Mouse (Mus musculus) midbrain, embryonic 15.5 days (tissue): ENCODE measurements around the gene Pou2f2. TPM values are rescaled to one million over a fixed set of nuclear protein-coding genes. Genes with fewer than 3 reads are reported as not detected.

Experiments
- ATAC-seq: fragments of 200-750 bp; cut with Nextera tagmentation; replicated peaks from 2 replicates; pipeline ENCODE4 v1.8.0; 2017; ENCODE audit warnings: moderate TSS enrichment
- H3K27ac ChIP-seq: fragments of 300-500 bp; sonication (generic); 2 replicates; pipeline ENCODE4 v1.5.1; 2015; ENCODE audit warnings: mild to moderate bottlenecking, inconsistent platforms
- H3K27me3 ChIP-seq: fragments of 300-500 bp; sonication (generic); replicated peaks from 2 replicates; pipeline ENCODE4 v1.6.1; 2015; ENCODE audit warnings: inconsistent platforms
- H3K36me3 ChIP-seq: fragments of 300-500 bp; sonication (generic); replicated peaks from 2 replicates; pipeline ENCODE4 v1.6.1; 2015; ENCODE audit warnings: inconsistent platforms
- H3K4me1 ChIP-seq: fragments of 300-500 bp; sonication (generic); 2 replicates; pipeline ENCODE4 v1.6.1; 2015; ENCODE audit warnings: inconsistent platforms
- H3K4me2 ChIP-seq: fragments of 300-500 bp; sonication (generic); 2 replicates; pipeline ENCODE4 v1.6.1; 2015; ENCODE audit warnings: inconsistent platforms, mild to moderate bottlenecking, moderate library complexity
- H3K4me3 ChIP-seq: fragments of 300-500 bp; sonication (generic); 2 replicates; pipeline ENCODE4 v1.5.1; 2015; ENCODE audit warnings: mild to moderate bottlenecking, inconsistent platforms
- H3K9ac ChIP-seq: fragments of 300-500 bp; sonication (generic); 2 replicates; pipeline ENCODE4 v1.6.1; 2015; ENCODE audit warnings: mild to moderate bottlenecking, inconsistent platforms
- H3K9me3 ChIP-seq: fragments of 300-500 bp; sonication (generic); 2 replicates; pipeline ENCODE4 v1.6.1; 2016; ENCODE audit warnings: inconsistent platforms
- WGBS: fragments of 180-500 bp; shearing (Covaris S2); methylation state at CpG from one replicate; pipeline ENCODE4 v1.1.7; 2015; ENCODE audit warnings: mixed read lengths; 5-methylcytosine and 5-hydroxymethylcytosine counted together
- polyA plus RNA-seq: library from polyadenylated mRNA; unstranded; fragments of >200 nt; fragmentation: Nextera tagmentation; extraction: Ambion mirVana; gene quantifications from 2 replicates; pipeline ENCODE4 v1.2.1, GENCODE M21; 2015

Pou2f2 gene
- polyA plus RNA-seq, 1 experiment from 2014 or later, result 59.1 TPM

DNA sequence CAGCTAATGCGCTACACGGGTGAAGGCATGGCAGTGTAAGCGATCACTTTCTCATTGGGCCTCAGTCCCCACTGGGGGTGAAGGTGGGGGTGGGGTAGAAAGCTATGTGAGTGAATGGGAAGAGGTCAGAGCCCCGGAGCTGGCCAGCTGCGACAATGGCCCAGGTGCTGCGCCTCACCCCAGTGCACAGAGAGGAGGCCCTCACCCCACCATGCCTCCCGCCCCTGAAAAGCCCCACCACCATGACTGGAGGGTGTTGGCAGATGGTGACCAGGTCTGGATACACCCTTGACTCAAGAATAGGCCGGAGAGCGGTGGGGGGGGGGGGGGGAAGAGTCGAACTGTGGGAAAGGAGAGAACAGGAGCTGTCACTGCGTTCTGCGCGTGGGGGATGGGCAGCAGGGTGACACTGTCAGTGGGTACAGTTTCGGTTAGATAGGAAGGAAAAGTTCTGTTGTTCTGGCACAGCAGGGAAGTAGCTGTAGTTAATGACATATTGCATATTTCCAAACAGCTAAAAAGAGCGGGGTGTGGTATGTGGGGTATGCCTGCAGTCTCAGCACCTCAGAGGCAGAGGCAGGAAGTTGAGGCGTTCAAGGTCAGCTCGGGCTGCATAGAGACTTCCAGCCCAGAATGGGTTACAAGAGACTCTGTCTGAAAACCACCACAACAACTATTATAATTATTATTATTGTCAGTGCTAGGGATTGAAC is 72.6 kb downstream of the Pou2f2 start:
- ATAC-seq, result 0 out of 2 replicates have a peak, but pooled peaks have one; percentile 8

DNA sequence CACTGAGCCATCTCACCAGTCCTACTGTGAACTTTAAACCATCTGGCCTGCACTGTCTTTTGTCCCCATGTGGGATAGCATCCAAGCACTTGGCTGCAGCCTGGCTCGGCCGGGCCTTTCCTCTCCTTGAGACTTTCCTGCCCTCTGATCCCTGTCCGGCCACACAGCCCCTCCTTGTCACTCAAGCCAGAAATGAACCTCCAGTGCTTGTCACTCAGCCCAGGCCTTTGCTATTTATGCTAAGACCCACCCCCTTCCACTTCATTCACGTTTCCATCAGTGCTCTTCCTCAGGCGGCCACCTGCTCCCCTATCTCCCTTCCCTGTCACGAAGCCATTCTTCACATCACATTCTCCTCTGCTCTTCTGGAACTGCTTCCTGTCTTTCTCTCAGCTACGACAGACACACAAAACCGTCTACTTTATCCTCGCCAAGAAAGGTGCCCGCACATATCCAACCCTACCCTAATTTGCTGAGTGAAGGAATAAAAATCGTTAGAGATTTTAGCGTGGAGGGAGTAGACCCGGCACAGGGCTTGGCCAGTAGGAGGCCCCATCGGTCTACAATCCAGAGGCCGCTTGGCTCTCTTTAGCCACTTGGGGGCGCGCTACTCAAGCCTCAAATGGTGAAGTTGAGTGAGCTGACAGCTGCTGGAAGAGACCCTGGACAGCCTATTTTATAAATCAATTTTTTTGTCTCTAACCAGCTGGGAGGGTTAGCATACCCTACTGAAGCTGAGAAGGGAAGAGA is 73.9 kb downstream of the Pou2f2 start:
- Histone ChIP-seq H3K27ac (peak overlapping the region; percentile 68), H3K4me1 (no peaks in the 10 kb centered on the region), H3K4me3 (no peak overlapping the region), H3K27me3 (no peaks in the 10 kb centered on the region), H3K9ac (no peak overlapping the region), H3K9me3 (no peaks in the 10 kb centered on the region), H3K4me2 (no peak overlapping the region), H3K36me3 (no peaks in the 10 kb centered on the region)
- 13% methylated on average over 17 of the region's 17 CpGs for WGBS
- peak; percentile 52 for ATAC-seq

More for the DNA sequence above, 72.6 kb downstream of the Pou2f2 start:
- H3K4me1 ChIP-seq, result no peaks in the 10 kb centered on the region
- H3K36me3 ChIP-seq, result no peaks in the 10 kb centered on the region
- no peaks in the 10 kb centered on the region for H3K9me3 ChIP-seq
- WGBS, result 49% methylated on average over 17 of the region's 17 CpGs
- H3K27me3 ChIP-seq, result no peaks in the 10 kb centered on the region
- H3K27ac ChIP-seq, result no peak overlapping the region
- H3K9ac ChIP-seq, result no peak overlapping the region
- H3K4me3 ChIP-seq, result no peak overlapping the region
- no peak overlapping the region for H3K4me2 ChIP-seq

DNA sequence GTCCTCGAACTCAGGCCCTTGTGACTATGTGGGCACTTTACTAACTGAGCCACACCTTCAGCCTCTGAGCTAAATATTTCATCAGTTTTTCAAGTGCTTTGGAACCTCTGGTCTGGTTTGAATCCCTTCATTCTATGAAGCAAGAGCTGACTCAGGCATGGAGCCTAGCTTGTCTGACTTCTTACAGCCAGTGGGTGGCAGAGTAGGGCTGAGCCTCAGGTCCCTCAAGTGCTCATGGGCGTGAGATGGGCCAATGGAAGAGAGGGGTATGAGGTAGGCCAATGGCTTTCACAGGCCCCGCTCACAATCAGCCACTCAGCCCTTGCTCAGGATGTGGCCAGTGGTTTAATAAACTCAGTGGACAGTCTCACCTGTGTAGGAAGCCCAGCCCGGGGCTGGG is 79.9 kb downstream of the Pou2f2 start:
- no peak overlapping the region for H3K4me2 ChIP-seq
- peaks cover 14% of the 10 kb centered on the region for H3K36me3 ChIP-seq
- H3K9ac ChIP-seq, result no peak overlapping the region
- H3K27me3 ChIP-seq, result no peaks in the 10 kb centered on the region
- ATAC-seq, result no peak
- H3K4me3 ChIP-seq, result no peak overlapping the region
- H3K4me1 ChIP-seq, result no peaks in the 10 kb centered on the region
- H3K9me3 ChIP-seq, result no peaks in the 10 kb centered on the region
- H3K27ac ChIP-seq, result no peak overlapping the region
- WGBS, result 56% methylated on average over 4 of the region's 4 CpGs

DNA sequence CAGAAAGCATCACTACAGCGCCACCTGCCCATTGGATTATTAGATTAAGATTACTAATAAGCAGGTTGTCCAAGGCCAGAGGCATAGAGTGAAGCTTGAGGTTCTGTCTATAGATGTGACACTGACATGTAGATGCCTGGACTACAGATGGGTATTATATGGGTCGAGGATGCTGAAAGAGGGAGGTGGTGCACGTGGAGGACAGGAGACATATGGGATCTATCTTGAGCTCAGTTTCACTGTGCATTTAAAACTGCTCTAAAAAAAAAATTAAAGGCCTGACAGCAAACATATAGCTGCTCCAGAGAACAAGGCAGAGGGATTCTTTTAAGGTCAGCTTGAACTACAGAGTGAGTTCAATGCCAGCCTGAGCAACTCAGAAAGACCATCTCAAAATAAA is 81.4 kb downstream of the Pou2f2 start:
- 80% methylated on average over 3 of the region's 3 CpGs for WGBS

DNA sequence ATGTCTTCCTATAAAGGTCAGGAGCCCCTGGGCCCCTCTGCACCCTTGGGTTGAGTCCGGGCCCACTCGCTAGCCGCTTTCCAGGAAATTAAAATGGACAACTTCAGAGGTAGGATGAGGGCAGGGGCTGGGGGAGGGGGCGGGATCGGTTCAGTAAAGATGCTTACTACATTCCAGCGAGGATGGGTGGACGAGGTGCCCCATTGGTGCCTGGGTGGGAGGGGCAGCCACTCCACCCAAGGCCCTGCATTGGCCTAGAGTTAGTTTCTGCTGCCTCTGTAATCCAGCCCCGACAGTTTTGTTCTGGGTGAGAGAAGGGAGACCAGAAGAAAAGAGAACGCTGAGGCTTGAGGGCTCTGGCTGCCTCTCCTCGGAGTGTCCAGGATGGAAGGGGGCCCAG is 89.7 kb downstream of the Pou2f2 start:
- no peak overlapping the region for H3K4me3 ChIP-seq
- 28% methylated on average over 10 of the region's 10 CpGs for WGBS
- H3K27ac ChIP-seq, result no peak overlapping the region
- no peak overlapping the region for H3K9ac ChIP-seq
- H3K9me3 ChIP-seq, result no peaks in the 10 kb centered on the region
- ATAC-seq, result no peak
- H3K4me1 ChIP-seq, result no peaks in the 10 kb centered on the region; the same call in 1 of the 2 replicates
- H3K27me3 ChIP-seq, result no peaks in the 10 kb centered on the region
- H3K4me2 ChIP-seq, result no peak overlapping the region
- no peaks in the 10 kb centered on the region for H3K36me3 ChIP-seq

More for the DNA sequence above, 81.4 kb downstream of the Pou2f2 start:
- no peak overlapping the region for H3K27ac ChIP-seq
- no peak overlapping the region for H3K4me3 ChIP-seq
- no peak overlapping the region for H3K4me2 ChIP-seq
- peaks cover 14% of the 10 kb centered on the region for H3K36me3 ChIP-seq
- no peak for ATAC-seq
- H3K27me3 ChIP-seq, result no peaks in the 10 kb centered on the region
- no peaks in the 10 kb centered on the region for H3K9me3 ChIP-seq
- H3K9ac ChIP-seq, result no peak overlapping the region
- no peaks in the 10 kb centered on the region for H3K4me1 ChIP-seq

DNA sequence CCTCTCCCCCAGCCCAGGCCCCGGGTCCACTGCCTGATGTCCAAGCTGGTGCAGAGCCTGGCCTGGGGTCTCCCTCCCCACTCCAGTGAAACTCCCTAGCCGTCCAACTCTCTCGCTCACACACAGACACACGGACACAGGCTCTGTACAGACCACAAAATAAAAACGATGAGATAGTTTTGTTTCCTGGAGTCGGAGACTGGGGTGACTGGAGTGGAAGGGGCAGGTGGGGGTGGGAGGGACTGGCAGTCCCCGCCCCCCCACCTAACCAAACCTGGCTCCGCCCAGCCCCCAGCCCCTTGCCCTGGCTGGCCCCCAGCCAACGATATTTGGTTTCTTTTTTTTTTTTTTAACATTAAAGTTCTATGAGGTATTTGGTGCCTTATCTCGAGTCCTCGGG is 90.6 kb downstream of the Pou2f2 start:
- Histone ChIP-seq H3K9me3 (no peaks in the 10 kb centered on the region), H3K9ac (no peak overlapping the region), H3K4me3 (no peak overlapping the region), H3K27ac (no peak overlapping the region), H3K4me1 (no peaks in the 10 kb centered on the region; the same call in 1 of the 2 replicates), H3K27me3 (no peaks in the 10 kb centered on the region), H3K36me3 (peaks cover 4% of the 10 kb centered on the region; the same call in 1 of the 2 replicates), H3K4me2 (no peak overlapping the region)
- no peak for ATAC-seq
- WGBS, result 32% methylated on average over 11 of the region's 11 CpGs

DNA sequence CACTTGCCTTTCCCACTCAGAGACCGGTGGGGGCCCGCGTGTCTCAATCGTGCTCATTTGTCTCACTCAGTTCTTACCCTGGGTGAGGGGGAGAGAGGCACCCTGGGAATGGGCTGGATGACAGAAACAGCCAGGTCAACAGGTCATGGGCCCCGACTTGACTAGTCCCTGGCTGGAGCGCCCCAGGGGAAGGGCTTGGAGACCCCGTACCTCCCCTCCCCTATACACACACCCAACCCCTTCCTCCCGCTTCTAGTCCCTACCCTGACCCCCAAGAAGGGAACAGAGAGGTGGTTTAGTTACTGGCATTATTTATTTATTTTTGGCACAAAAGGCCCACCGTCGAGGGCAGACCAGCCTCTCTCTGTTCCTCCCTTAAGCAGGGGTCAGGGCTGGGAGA is 91.0 kb downstream of the Pou2f2 start:
- H3K36me3 ChIP-seq, result peaks cover 8% of the 10 kb centered on the region; the same call in 1 of the 2 replicates
- H3K9me3 ChIP-seq, result no peaks in the 10 kb centered on the region
- H3K27ac ChIP-seq, result no peak overlapping the region
- no peaks in the 10 kb centered on the region for H3K27me3 ChIP-seq
- no peak overlapping the region for H3K9ac ChIP-seq
- no peaks in the 10 kb centered on the region; the same call in 1 of the 2 replicates for H3K4me1 ChIP-seq
- H3K4me3 ChIP-seq, result no peak overlapping the region
- H3K4me2 ChIP-seq, result no peak overlapping the region
- ATAC-seq, result no peak
- WGBS, result 12% methylated on average over 10 of the region's 10 CpGs

DNA sequence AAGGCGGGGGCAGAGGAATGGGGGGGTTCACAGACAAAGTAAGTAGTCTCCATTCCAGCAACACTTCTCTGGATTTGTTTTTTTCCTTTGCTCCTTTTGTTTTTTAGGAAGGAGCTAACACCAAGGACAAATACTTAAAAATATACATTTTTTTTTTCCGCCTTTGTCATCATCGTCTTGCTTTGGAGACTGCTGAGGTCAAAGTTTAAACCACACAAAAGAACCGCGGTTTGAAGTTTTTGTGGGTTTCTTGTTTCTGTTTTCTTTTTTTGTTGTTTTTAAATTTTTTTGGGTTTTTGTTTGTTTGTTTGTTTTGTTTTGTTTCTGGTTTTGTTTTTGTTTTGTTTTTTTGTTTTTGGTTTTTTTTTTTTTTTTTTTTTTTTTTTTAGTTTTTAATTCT is 91.6 kb downstream of the Pou2f2 start:
- no peaks in the 10 kb centered on the region; the same call in 1 of the 2 replicates for H3K4me1 ChIP-seq
- H3K27me3 ChIP-seq, result no peaks in the 10 kb centered on the region
- H3K9ac ChIP-seq, result no peak overlapping the region
- ATAC-seq, result no peak
- no peak overlapping the region for H3K4me3 ChIP-seq
- 51% methylated on average over 5 of the region's 5 CpGs for WGBS
- H3K27ac ChIP-seq, result no peak overlapping the region
- no peak overlapping the region for H3K4me2 ChIP-seq
- H3K9me3 ChIP-seq, result no peaks in the 10 kb centered on the region
- peaks cover 13% of the 10 kb centered on the region; the same call in 1 of the 2 replicates for H3K36me3 ChIP-seq

DNA sequence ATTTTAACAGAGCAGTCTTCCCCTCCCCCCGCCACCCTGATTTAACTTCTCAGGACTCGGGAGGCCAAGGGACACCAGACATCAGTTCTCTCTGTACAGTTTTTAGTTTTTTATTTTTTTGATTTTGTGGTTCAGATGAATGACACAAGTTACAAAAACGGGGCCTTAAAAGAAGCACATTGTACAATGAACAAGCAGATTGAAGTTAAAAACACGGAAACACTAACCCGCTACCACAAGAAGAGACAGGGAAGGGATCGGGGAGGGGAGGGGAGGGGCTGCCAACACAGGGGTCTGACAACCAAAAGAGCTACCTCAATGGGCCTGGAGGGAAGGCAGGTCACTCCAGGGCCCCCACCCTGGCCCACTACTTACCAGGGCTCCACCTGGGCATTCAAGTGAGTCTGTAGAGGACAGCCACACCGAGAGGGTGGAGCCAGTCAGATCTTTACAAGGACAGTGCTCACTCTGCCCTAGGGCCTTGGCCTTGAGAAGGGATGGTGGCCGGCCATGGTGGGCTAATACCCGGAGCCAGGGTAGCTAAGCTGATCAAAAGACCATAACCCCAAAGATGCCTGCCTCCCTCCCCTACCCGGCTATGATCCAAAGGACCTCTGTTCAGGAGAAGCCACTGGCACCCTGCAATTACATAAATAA is 92.1 kb downstream of the Pou2f2 start:
- Histone ChIP-seq H3K4me2 (no peak overlapping the region), H3K9me3 (no peaks in the 10 kb centered on the region), H3K27me3 (no peaks in the 10 kb centered on the region), H3K36me3 (peaks cover 18% of the 10 kb centered on the region; the same call in 1 of the 2 replicates), H3K9ac (no peak overlapping the region), H3K4me1 (no peaks in the 10 kb centered on the region; the same call in 1 of the 2 replicates), H3K27ac (no peak overlapping the region), H3K4me3 (no peak overlapping the region)
- 51% methylated on average over 10 of the region's 10 CpGs for WGBS
- peak; percentile 30; the same call in 1 of the 2 replicates for ATAC-seq

DNA sequence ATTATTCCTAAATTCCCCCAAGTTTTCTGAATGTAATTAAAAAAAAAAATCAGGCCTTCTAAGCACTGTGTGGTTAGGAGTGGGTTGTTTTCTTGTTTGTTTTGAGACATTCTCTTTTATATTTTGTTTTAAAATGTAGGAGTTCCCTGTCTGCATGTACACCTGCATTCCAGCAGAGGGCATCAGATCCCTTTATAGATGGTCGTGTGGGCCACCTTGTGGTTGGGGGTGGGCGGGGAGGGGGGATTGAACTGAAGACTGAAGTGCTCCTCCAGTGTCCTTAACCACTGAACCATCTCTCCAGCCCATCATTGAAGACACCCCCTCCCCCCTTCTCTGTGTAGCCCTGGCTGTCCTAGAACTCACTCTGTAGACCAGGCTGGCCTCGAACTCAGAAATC is 92.9 kb downstream of the Pou2f2 start:
- no peak for ATAC-seq
- Histone ChIP-seq H3K27ac (no peak overlapping the region), H3K4me2 (no peak overlapping the region), H3K9me3 (no peaks in the 10 kb centered on the region), H3K4me1 (no peaks in the 10 kb centered on the region; the same call in 1 of the 2 replicates), H3K4me3 (no peak overlapping the region), H3K36me3 (peaks cover 25% of the 10 kb centered on the region; the same call in 1 of the 2 replicates), H3K9ac (no peak overlapping the region), H3K27me3 (no peaks in the 10 kb centered on the region)
- WGBS, result 63% methylated on average over 3 of the region's 3 CpGs

DNA sequence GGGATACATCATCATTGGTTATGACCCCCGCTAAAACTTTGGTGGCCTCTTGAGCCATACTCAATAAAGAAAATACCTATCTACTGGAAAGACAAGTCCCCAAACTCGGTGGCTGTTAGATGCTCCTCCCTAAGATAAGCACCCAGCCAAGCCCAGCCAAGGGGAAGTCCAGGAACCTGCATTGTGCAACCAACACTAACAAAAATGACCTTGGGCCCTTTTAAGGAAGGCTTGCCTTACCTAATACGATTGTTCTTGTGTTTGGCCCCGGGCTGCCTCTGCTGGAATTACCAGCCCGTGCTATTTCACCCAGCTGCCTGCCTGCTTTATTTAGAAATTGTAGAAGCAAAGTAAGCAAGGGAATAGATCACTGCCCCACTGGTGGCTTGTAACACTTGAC is 94.9 kb downstream of the Pou2f2 start:
- no peaks in the 10 kb centered on the region for H3K9me3 ChIP-seq
- no peak overlapping the region for H3K4me3 ChIP-seq
- H3K27ac ChIP-seq, result no peak overlapping the region
- no peaks in the 10 kb centered on the region for H3K27me3 ChIP-seq
- no peak for ATAC-seq
- no peak overlapping the region for H3K4me2 ChIP-seq
- no peak overlapping the region for H3K9ac ChIP-seq
- 88% methylated on average over 5 of the region's 5 CpGs for WGBS
- H3K4me1 ChIP-seq, result no peaks in the 10 kb centered on the region; the same call in 1 of the 2 replicates
- peaks cover 45% of the 10 kb centered on the region for H3K36me3 ChIP-seq

DNA sequence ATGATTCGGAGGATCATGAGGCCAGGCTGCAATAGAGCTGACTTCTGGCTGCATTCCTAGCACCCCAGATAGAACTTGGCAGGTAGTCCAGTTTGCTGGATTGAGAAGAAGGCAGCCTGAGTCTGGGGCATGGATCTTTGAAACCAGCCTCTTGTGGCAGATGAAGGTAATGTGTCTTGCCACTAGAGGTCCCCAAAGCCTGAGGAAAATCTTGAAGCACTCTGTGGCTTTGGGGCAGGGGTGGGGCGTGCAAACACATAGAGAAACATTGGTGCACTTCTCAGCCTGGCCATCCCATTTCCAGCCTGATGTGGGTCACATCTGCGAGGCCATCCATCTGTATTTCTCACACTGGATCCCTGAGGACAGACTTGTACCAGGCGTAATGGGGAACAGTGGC is 97.0 kb downstream of the Pou2f2 start:
- Histone ChIP-seq H3K4me1 (peaks cover 16% of the 10 kb centered on the region), H3K9ac (no peak overlapping the region), H3K27me3 (no peaks in the 10 kb centered on the region), H3K36me3 (peaks cover 45% of the 10 kb centered on the region), H3K27ac (no peak overlapping the region), H3K9me3 (no peaks in the 10 kb centered on the region), H3K4me3 (no peak overlapping the region), H3K4me2 (no peak overlapping the region)
- 77% methylated on average over 4 of the region's 4 CpGs for WGBS
- ATAC-seq, result no peak
